Mouse (Mus musculus) heart, adult 11 months (tissue): ENCODE results near the gene Prss47.
A peak's percentile ranks its signal among the peaks of the same experiment; 100 is the strongest.

ENCODE experiments used
- DNase-seq: peaks from one replicate; pipeline ENCODE4 v3.0.0; 2022

Gene Prss47

GRCm38 (mm10) chr13:65052660-65053059 is at the start of gene Prss47:
Prss47 (minus strand) TSS chr13:65052760.
- no peak for DNase-seq

- DNase-seq, result no peak
These were observed 48.7 kb upstream of the Prss47 start for GRCm38 (mm10) chr13:65101232-65101631.

- no peak for DNase-seq
These were observed 48.1 kb upstream of the Prss47 start for GRCm38 (mm10) chr13:65100678-65101077.

- DNase-seq, result no peak
These were observed 44.5 kb upstream of the Prss47 start for GRCm38 (mm10) chr13:65097018-65097417.

GRCm38 (mm10) chr13:65095923-65096322 is 43.4 kb upstream of the Prss47 start:
- DNase-seq, result no peak

DNA sequence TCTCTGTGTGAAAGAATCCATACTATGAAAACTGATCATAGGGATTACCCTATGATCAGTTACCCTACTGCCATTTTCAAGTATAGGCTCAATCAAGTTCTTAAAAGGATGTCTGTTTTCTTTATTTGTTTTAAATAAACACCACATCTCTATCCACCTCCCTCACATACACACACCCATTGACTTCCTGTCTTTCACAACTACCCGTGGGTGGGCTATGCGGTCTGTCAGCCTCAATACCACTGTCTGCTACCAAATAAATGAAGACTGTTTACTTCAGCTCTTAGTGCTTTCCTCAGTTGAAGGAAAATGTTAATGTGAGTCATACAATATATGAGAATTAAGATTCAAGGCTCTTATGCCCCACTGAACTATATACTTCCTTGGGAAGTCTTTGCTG is 17.4 kb upstream of the Prss47 start:
- no peak for DNase-seq

GRCm38 (mm10) chr13:65035057-65035456 is 17.5 kb downstream of the Prss47 start:
- DNase-seq, result no peak

DNA sequence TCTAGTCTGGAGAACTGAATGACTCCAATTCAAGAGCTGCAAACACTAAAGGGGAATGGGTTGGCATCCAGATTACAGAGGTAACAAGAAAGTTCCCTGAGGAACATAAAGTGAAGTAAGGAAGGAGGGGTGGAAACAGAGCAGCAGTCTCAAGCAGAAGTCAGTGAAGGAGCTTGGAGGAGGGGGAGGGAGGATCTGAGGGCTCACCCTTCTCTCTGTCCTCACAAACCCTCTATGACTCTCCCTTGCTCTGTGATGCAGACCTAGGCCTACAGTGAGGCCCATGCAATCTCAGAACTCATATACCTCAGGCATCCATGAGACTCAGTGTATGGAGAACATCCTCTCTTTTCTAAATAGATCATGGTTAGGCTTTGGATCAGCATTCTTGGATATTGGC is 19.8 kb downstream of the Prss47 start, which contains the start of gene Spata31d1c:
Gene Spata31d1c (plus strand): TSS at position 301 of the 400 bp plus-strand sequence.
- DNase-seq, result peak; percentile 24

GRCm38 (mm10) chr13:65011052-65011738 is 41.4 kb downstream of the Prss47 start:
- DNase-seq, result no peak

DNA sequence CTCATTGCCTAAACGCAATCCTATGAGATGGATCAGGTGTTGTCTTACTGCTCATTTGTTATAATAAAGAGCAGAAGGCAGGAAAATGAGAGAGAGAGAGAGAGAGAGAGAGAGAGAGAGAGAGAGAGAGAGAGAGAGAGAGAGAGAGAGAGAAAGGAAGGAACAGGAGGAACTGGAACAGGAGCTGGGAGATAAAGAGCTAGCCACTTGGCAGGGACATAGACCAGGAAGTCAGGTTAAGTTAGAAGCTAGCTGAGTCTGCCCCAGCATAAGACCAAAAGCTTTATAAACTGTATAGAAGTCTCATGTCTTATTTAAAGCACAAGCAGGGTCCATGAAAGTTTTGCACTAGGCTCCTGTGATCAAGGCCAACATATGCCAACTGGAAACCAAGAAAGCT is 44.6 kb downstream of the Prss47 start:
- no peak for DNase-seq

DNA sequence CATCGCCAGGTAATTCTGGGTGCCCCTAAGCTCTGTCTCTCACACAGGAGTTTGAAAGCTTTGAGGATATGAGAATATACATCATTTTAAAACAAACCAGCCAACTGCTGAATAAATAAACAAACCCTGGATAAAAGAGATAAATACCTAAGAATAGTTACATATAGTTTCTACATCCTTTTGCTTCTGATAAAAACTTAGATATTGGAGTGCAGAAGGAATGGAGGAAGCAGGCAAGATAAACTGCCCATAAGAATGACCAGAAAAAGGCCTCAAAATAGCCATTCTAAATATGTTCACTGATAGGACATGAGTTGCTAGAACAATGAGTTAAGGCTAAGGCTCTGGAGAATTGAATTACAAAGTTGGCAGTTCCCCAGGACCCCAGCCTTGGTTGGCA is 45.8 kb downstream of the Prss47 start:
- no peak for DNase-seq

GRCm38 (mm10) chr13:65005414-65005813 is 47.1 kb downstream of the Prss47 start:
- DNase-seq, result no peak
